Mouse (Mus musculus) left cerebral cortex, adult 6 months (tissue): ENCODE results near the gene Aste1. TPM values are rescaled to one million over a fixed set of nuclear protein-coding genes. Genes with fewer than 3 reads are reported as not detected.

Experiments
- long read RNA-seq, 2 experiments: library from polyadenylated mRNA; unstranded; transcript quantifications; one replicate each; pipeline ENCODE4 v2.0.0; 2019 to 2020
- polyA plus RNA-seq: library from polyadenylated mRNA; unstranded; fragments of <200 nt; fragmentation: Nextera tagmentation; gene quantifications from 2 replicates; pipeline ENCODE4 v1.2.3, GENCODE M21; 2021

Aste1 gene
- 4.9 and 5.9 TPM in 2 replicates for polyA plus RNA-seq
- long read RNA-seq, experiment 1, transcript Aste1-201 (5 exons, 2,755 nt), result major isoform, 9 of 39 reads
- long read RNA-seq, experiment 1, partial matches to known transcripts, result 2 of 39 reads
- long read RNA-seq, experiment 1, other reads (novel, unspliced or antisense), result 26 of 39 reads
- long read RNA-seq, experiment 2, partial matches to known transcripts, result 0 of 16 reads
- long read RNA-seq, experiment 2, other reads (novel, unspliced or antisense), result 10 of 16 reads

GRCm38 (mm10) chr9:105395218-105395627 is at the start of gene Aste1, which contains the start of gene Nek11:
TSS of gene Aste1 (plus strand) at chr9:105395392.
TSS of gene Nek11 (minus strand) at chr9:105395524.

Other genes starting within 250 kb of the Aste1 start
- gene Nek11, start 132 bp downstream of the Aste1 start, polyA plus RNA-seq, result 0.77 TPM in 2 replicates
- 56.7 and 58.3 TPM in 2 replicates for gene Atp2c1, start 131.9 kb downstream of the Aste1 start, polyA plus RNA-seq
- gene Pik3r4, start 247.6 kb downstream of the Aste1 start, polyA plus RNA-seq, result 12.3 and 15.9 TPM in 2 replicates